Mouse (Mus musculus) kidney, adult 8-10 months (tissue): ENCODE data around the gene Fgf4.

ENCODE experiments used
- DNase-seq, 2 experiments: peaks; one replicate each; pipeline ENCODE4 v3.0.0; 2022

Fgf4 gene

GRCm38 (mm10) chr7:144914296-144914947, 67.3 kb downstream of the Fgf4 start:
- no peak for DNase-seq
